8 mouse cellular contexts compared by ENCODE assay signal in genomic region chr5:135494183-135494910, GRCm38 (mm10). TPM values are rescaled to one million over a fixed set of nuclear protein-coding genes. Genes with fewer than 3 reads are reported as not detected.
DNase-seq lines count a peak whose midpoint lies in the region; ATAC-seq and TF ChIP-seq lines count a peak whose summit lies in the region.

No protein-coding gene starts in this region.

- peak; percentile 74 for TF ChIP-seq CTCF in forebrain, postnatal 0 days (IDR thresholded peaks at IDR 0.05; ENCODE audit: low read depth)

- WGBS in forebrain, postnatal 0 days, result 81% methylated on average over 13 of the region's 13 CpGs
- 82% methylated on average over 13 of the region's 13 CpGs for WGBS in forebrain, embryonic 11.5 days

- H3K4me1 ChIP-seq in forebrain, postnatal 0 days (ENCODE audit: insufficient read depth), result peaks cover 7% of the 10 kb centered on the region
- H3K4me1 ChIP-seq in forebrain, embryonic 11.5 days (replicated peaks; ENCODE audit: control insufficient read depth, insufficient read depth, low read length), result peaks cover 7% of the 10 kb centered on the region; the same call in 1 of the 2 replicates

- H3K4me3 ChIP-seq in forebrain, postnatal 0 days (ENCODE audit: low read depth, low read length), result no peak overlapping the region
- H3K4me3 ChIP-seq in forebrain, embryonic 11.5 days (ENCODE audit: low read depth, low read length), result no peak overlapping the region

- no peaks in the 10 kb centered on the region for H3K27me3 ChIP-seq in forebrain, postnatal 0 days (ENCODE audit: insufficient read depth, low read length)
- H3K27me3 ChIP-seq in forebrain, embryonic 11.5 days (ENCODE audit: control insufficient read depth, insufficient read depth, low read length), result no peaks in the 10 kb centered on the region

- no peaks in the 10 kb centered on the region for H3K9me3 ChIP-seq in forebrain, postnatal 0 days (ENCODE audit: low read length)
- no peaks in the 10 kb centered on the region for H3K9me3 ChIP-seq in forebrain, embryonic 11.5 days (ENCODE audit: control insufficient read depth, low read length)

- peak; percentile 36 for DNase-seq in forebrain, postnatal 0 days
- DNase-seq in forebrain, embryonic 11.5 days (ENCODE audit: low spot score), result no peak
- DNase-seq in spleen, postnatal 36 days (ENCODE audit: low spot score in 2 of 2), result peak; percentile 25 to 42
- DNase-seq in spleen, postnatal 4 days (ENCODE audit: low spot score in 2 of 2), result no peak
- peak; percentile 56 to 59 for DNase-seq in heart, postnatal 10 days
- DNase-seq in lung, postnatal 14 days, result peak; percentile 55
- DNase-seq in right cerebral cortex, adult 18-20 months, result no peak
- DNase-seq in layer of hippocampus, adult 9-10 months (ENCODE audit: low spot score), result no peak

- H3K9ac ChIP-seq in forebrain, postnatal 0 days, result no peak overlapping the region
- H3K9ac ChIP-seq in forebrain, embryonic 11.5 days (ENCODE audit: low read length), result no peak overlapping the region

- no peaks in the 10 kb centered on the region for H3K36me3 ChIP-seq in forebrain, postnatal 0 days (ENCODE audit: insufficient read depth)
- no peaks in the 10 kb centered on the region for H3K36me3 ChIP-seq in forebrain, embryonic 11.5 days (ENCODE audit: control insufficient read depth, insufficient read depth, low read length)

- H3K4me2 ChIP-seq in forebrain, postnatal 0 days (ENCODE audit: low read depth), result no peak overlapping the region
- H3K4me2 ChIP-seq in forebrain, embryonic 11.5 days (ENCODE audit: low read depth, low read length, severe bottlenecking), result no peak overlapping the region

- no peak for ATAC-seq in forebrain, postnatal 0 days
- no peak for ATAC-seq in forebrain, embryonic 11.5 days (replicated peaks; ENCODE audit: low FRiP score)

- H3K27ac ChIP-seq in forebrain, postnatal 0 days (ENCODE audit: low read depth, low read length), result no peak overlapping the region
- no peak overlapping the region for H3K27ac ChIP-seq in forebrain, embryonic 11.5 days (ENCODE audit: low read depth, low read length)

- intact Hi-C loops in heart, postnatal 10 days (cut with DNase I), result loop anchor here (1.0 kb wide), 2 partner anchors 65 to 94 kb away; no protein-coding TSS in a partner anchor

RNA-seq across cellular contexts. Expression of gene Hip1, which starts 50.6 kb away (rescaled TPM):
- total RNA-seq in forebrain, postnatal 0 days (2014; rRNA removed), result 73.6 and 91.1 TPM in 2 replicates
- polyA plus RNA-seq in forebrain, postnatal 0 days (2015; fragmentation: Nextera tagmentation; extraction: Ambion mirVana), result 12.9 and 22.5 TPM in 2 replicates
- 70.3 and 76.5 TPM in 2 replicates for polyA plus RNA-seq in forebrain, embryonic 11.5 days (2014; fragmentation: Nextera tagmentation; extraction: Ambion mirVana)
- 10 to 100 TPM; 43.3 to 51.8 TPM for total RNA-seq in heart, postnatal 10 days (2021)

Comparison
In these comparisons a context has a peak if more than half of its experiments do, and no peak if none do; other contexts are left out.
1. DNase-seq: peak in forebrain, postnatal 0 days (single experiment), spleen, postnatal 36 days (2 of 2), heart, postnatal 10 days (2 of 2) and lung, postnatal 14 days (single experiment); none in forebrain, embryonic 11.5 days (single experiment), spleen, postnatal 4 days (0 of 2), right cerebral cortex, adult 18-20 months (single experiment) and layer of hippocampus, adult 9-10 months (single experiment).